ENCODE assay signal across 25 mouse cellular contexts in the genomic region with DNA sequence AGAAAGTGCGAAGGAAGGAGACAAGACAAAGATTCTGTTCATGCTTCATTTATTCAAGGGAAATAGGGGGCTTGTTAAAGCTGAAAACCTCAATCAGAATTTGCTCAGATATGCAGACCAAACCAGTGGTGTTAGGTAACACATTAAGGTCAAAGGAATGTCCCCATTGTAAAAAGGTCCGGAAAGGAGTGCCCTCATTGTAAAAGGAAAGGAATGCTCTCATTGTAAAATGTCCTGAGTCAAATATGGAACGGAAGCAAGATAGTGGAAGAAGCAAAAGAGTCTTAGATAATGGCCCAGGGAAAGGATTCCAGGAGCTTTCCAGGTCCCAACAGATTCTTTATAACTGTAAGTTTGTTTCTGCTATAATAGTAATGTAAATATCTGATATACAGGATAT.
DNase-seq lines count a peak whose midpoint lies in the region; ATAC-seq and TF ChIP-seq lines count a peak whose summit lies in the region.
"Had no signal": no experiment of that assay in that cellular context is flagged by ENCODE, and none has a peak within 500 bp of the region (broad histone marks: within the 10 kb centered on the region; RNA-seq: fewer than 3 reads in every experiment).

No protein-coding gene starts in this region.

- H3K4me2 ChIP-seq in heart, embryonic 12.5 days, result no peak overlapping the region
- H3K4me2 ChIP-seq in limb, embryonic 14.5 days (replicated peaks; ENCODE audit: low read depth, low read length, severe bottlenecking), result no peak overlapping the region
- H3K4me2 ChIP-seq: heart, embryonic 13.5 days; intestine, embryonic 15.5 days; liver, embryonic 11.5 days; midbrain, embryonic 12.5 days had no signal

- no peaks in the 10 kb centered on the region for H3K36me3 ChIP-seq in heart, embryonic 12.5 days
- H3K36me3 ChIP-seq in limb, embryonic 14.5 days (ENCODE audit: control insufficient read depth, insufficient read depth, low read length), result no peaks in the 10 kb centered on the region
- no peaks in the 10 kb centered on the region for H3K36me3 ChIP-seq in limb, embryonic 10.5 days
- H3K36me3 ChIP-seq in midbrain, embryonic 10.5 days, result no peaks in the 10 kb centered on the region
- H3K36me3 ChIP-seq: embryonic facial prominence, embryonic 10.5 days; forebrain, embryonic 10.5 days; heart, embryonic 13.5 days; hindbrain, embryonic 10.5 days; intestine, embryonic 15.5 days; midbrain, embryonic 12.5 days had no signal

- peak; percentile 35 to 65 for DNase-seq in heart, adult 9 months (ENCODE audit: low spot score in 2 of 2)
- DNase-seq in limb, embryonic 14.5 days (ENCODE audit: low spot score), result no peak
- no peak for DNase-seq in limb, embryonic 10.5 days (ENCODE audit: low spot score)
- DNase-seq in Muller cell, postnatal 12 days (ENCODE audit: inconsistent ontology term), result peak; percentile 76
- DNase-seq in midbrain, embryonic 10.5 days (ENCODE audit: low spot score), result no peak
- DNase-seq: adrenal gland, postnatal 25 days; B cell, adult 2 months; cerebellum, adult 9-11 months; gastrocnemius, postnatal 25 days; kidney, postnatal 10 days; liver, postnatal 0 days; thymus, adult 18-20 months; thymus, postnatal 36 days had no signal

- H3K9me3 ChIP-seq in heart, embryonic 12.5 days (replicated peaks), result no peaks in the 10 kb centered on the region
- H3K9me3 ChIP-seq in limb, embryonic 14.5 days (ENCODE audit: control insufficient read depth, low read length), result no peaks in the 10 kb centered on the region
- H3K9me3 ChIP-seq in limb, embryonic 10.5 days (replicated peaks), result no peaks in the 10 kb centered on the region
- H3K9me3 ChIP-seq in midbrain, embryonic 10.5 days (replicated peaks), result no peaks in the 10 kb centered on the region
- H3K9me3 ChIP-seq: embryonic facial prominence, embryonic 10.5 days; forebrain, embryonic 10.5 days; hindbrain, embryonic 10.5 days; intestine, embryonic 15.5 days; midbrain, embryonic 12.5 days had no signal

- peaks cover 6% of the 10 kb centered on the region; the same call in 1 of the 2 replicates for H3K4me1 ChIP-seq in heart, embryonic 12.5 days (replicated peaks)
- H3K4me1 ChIP-seq in limb, embryonic 14.5 days (ENCODE audit: control insufficient read depth, insufficient read depth, low read length), result no peaks in the 10 kb centered on the region
- H3K4me1 ChIP-seq in limb, embryonic 10.5 days, result no peaks in the 10 kb centered on the region
- peaks cover 2% of the 10 kb centered on the region; the same call in 1 of the 2 replicates for H3K4me1 ChIP-seq in brown adipose tissue, adult 24 weeks (ENCODE audit: control insufficient read depth, insufficient read depth, insufficient read length, low read length)
- no peaks in the 10 kb centered on the region for H3K4me1 ChIP-seq in midbrain, embryonic 10.5 days
- H3K4me1 ChIP-seq: embryonic facial prominence, embryonic 10.5 days; forebrain, embryonic 10.5 days; hindbrain, embryonic 10.5 days; intestine, embryonic 15.5 days; midbrain, embryonic 12.5 days had no signal

- no peak for TF ChIP-seq POLR2A in limb, embryonic 14.5 days (IDR thresholded peaks at IDR 0.05; ENCODE audit: borderline replicate concordance, extremely low read depth, insufficient read depth, insufficient read length)

- no peak overlapping the region for H3K4me3 ChIP-seq in heart, embryonic 12.5 days
- no peak overlapping the region for H3K4me3 ChIP-seq in limb, embryonic 14.5 days (replicated peaks; ENCODE audit: low read length)
- no peak overlapping the region for H3K4me3 ChIP-seq in limb, embryonic 10.5 days
- no peak overlapping the region for H3K4me3 ChIP-seq in brown adipose tissue, adult 24 weeks (ENCODE audit: insufficient read depth, low read depth, low read length)
- H3K4me3 ChIP-seq in midbrain, embryonic 10.5 days, result no peak overlapping the region
- H3K4me3 ChIP-seq: embryonic facial prominence, embryonic 10.5 days; forebrain, embryonic 10.5 days; heart, embryonic 13.5 days; hindbrain, embryonic 10.5 days; intestine, embryonic 15.5 days; layer of hippocampus, adult 2 months; midbrain, embryonic 12.5 days had no signal

- H3K27ac ChIP-seq in heart, embryonic 12.5 days (ENCODE audit: poor library complexity, severe bottlenecking), result no peak overlapping the region
- H3K27ac ChIP-seq in limb, embryonic 14.5 days (replicated peaks; ENCODE audit: low read depth, low read length), result no peak overlapping the region
- no peak overlapping the region for H3K27ac ChIP-seq in limb, embryonic 10.5 days
- H3K27ac ChIP-seq in brown adipose tissue, adult 24 weeks (replicated peaks; ENCODE audit: low read depth, low read length), result peak overlapping the region; percentile 98
- H3K27ac ChIP-seq in midbrain, embryonic 10.5 days (replicated peaks), result no peak overlapping the region
- H3K27ac ChIP-seq: embryonic facial prominence, embryonic 10.5 days; forebrain, embryonic 10.5 days; heart, embryonic 13.5 days; hindbrain, embryonic 10.5 days; intestine, embryonic 15.5 days; layer of hippocampus, adult 2 months; midbrain, embryonic 12.5 days had no signal

- H3K9ac ChIP-seq in heart, embryonic 12.5 days, result no peak overlapping the region
- no peak overlapping the region for H3K9ac ChIP-seq in limb, embryonic 14.5 days (ENCODE audit: low read depth, low read length, severe bottlenecking)
- H3K9ac ChIP-seq: heart, embryonic 13.5 days; intestine, embryonic 15.5 days; liver, postnatal 0 days; midbrain, embryonic 12.5 days had no signal

- no peak for ATAC-seq in heart, embryonic 12.5 days (ENCODE audit: insufficient number of reproducible peaks, low FRiP score)
- peak; percentile 12; the same call in 1 of the 2 replicates for ATAC-seq in limb, embryonic 14.5 days (ENCODE audit: low FRiP score, low read depth)
- ATAC-seq: forebrain, embryonic 16.5 days; hindbrain, embryonic 16.5 days; intestine, embryonic 15.5 days; liver, postnatal 0 days had no signal

- no peaks in the 10 kb centered on the region for H3K27me3 ChIP-seq in heart, embryonic 12.5 days (replicated peaks)
- no peaks in the 10 kb centered on the region for H3K27me3 ChIP-seq in limb, embryonic 14.5 days (ENCODE audit: control insufficient read depth, insufficient read depth, low read length)
- H3K27me3 ChIP-seq in limb, embryonic 10.5 days (ENCODE audit: low read depth, poor library complexity, severe bottlenecking), result no peaks in the 10 kb centered on the region
- no peaks in the 10 kb centered on the region for H3K27me3 ChIP-seq in midbrain, embryonic 10.5 days (ENCODE audit: low read depth, poor library complexity, severe bottlenecking)
- H3K27me3 ChIP-seq: heart, embryonic 13.5 days; intestine, embryonic 15.5 days; midbrain, embryonic 12.5 days had no signal

- 39% methylated on average over 3 of the region's 3 CpGs for whole genome bisulfite sequencing in heart, embryonic 12.5 days
- WGBS in limb, embryonic 14.5 days, result 43% methylated on average over 3 of the region's 3 CpGs
- WGBS in limb, embryonic 10.5 days, result 73% methylated on average over 3 of the region's 3 CpGs
- WGBS in midbrain, embryonic 10.5 days, result 70% methylated on average over 3 of the region's 3 CpGs

Comparison
In these comparisons a context has a peak if more than half of its experiments do, and no peak if none do; other contexts are left out.
1. DNase-seq: peak in heart, adult 9 months (2 of 2) and Muller cell, postnatal 12 days (single experiment); none in limb, embryonic 14.5 days (single experiment), limb, embryonic 10.5 days (single experiment) and midbrain, embryonic 10.5 days (single experiment).